ENCODE assay signal across 8 mouse cellular contexts in genomic region chr9:75441691-75442131, GRCm38 (mm10). TPM values are rescaled to one million over a fixed set of nuclear protein-coding genes. Genes with fewer than 3 reads are reported as not detected.
A peak's percentile ranks its signal among the peaks of the same experiment; 100 is the strongest.
DNase-seq lines count a peak whose midpoint lies in the region; ATAC-seq and TF ChIP-seq lines count a peak whose summit lies in the region.

No protein-coding gene starts in this region.

- peak overlapping the region; percentile 78 for H3K4me2 ChIP-seq in embryonic facial prominence, embryonic 12.5 days (replicated peaks)
- peak overlapping the region; percentile 73 for H3K4me2 ChIP-seq in intestine, embryonic 14.5 days (ENCODE audit: low read length)
- peak overlapping the region; percentile 71 for H3K4me2 ChIP-seq in midbrain, postnatal 0 days (ENCODE audit: low read depth, low read length, poor library complexity, severe bottlenecking)

- H3K9me3 ChIP-seq in embryonic facial prominence, embryonic 12.5 days, result no peaks in the 10 kb centered on the region
- H3K9me3 ChIP-seq in intestine, embryonic 14.5 days (ENCODE audit: control insufficient read depth, low read length), result no peaks in the 10 kb centered on the region
- H3K9me3 ChIP-seq in midbrain, postnatal 0 days (ENCODE audit: low read length), result no peaks in the 10 kb centered on the region

- DNase-seq in heart, adult 8-10 months (ENCODE audit: low spot score), result peak; percentile 32
- DNase-seq in heart, postnatal 10 days, result no peak
- no peak for DNase-seq in intestine, embryonic 14.5 days (ENCODE audit: low spot score)
- no peak for DNase-seq in midbrain, postnatal 0 days (ENCODE audit: low spot score)
- no peak for DNase-seq in adrenal gland, postnatal 36 days
- no peak for DNase-seq in kidney, postnatal 36 days

- H3K4me3 ChIP-seq in C2C12 (ENCODE audit: insufficient read depth, poor library complexity, severe bottlenecking), result peak overlapping the region; percentile 51
- peak overlapping the region; percentile 79 for H3K4me3 ChIP-seq in embryonic facial prominence, embryonic 12.5 days
- peak overlapping the region; percentile 67 for H3K4me3 ChIP-seq in intestine, embryonic 14.5 days (ENCODE audit: low read depth, low read length)
- peak overlapping the region; percentile 88 for H3K4me3 ChIP-seq in midbrain, postnatal 0 days (ENCODE audit: low read depth, low read length)

- peaks cover 41% of the 10 kb centered on the region for H3K79me2 ChIP-seq in C2C12 (ENCODE audit: control insufficient read depth, insufficient read depth)

- peak overlapping the region; percentile 69 for H3ac ChIP-seq in C2C12 (ENCODE audit: control insufficient read depth, insufficient read length, low read depth)

- peaks cover 11% of the 10 kb centered on the region for H3K4me1 ChIP-seq in embryonic facial prominence, embryonic 12.5 days
- H3K4me1 ChIP-seq in intestine, embryonic 14.5 days (replicated peaks; ENCODE audit: control insufficient read depth, insufficient read depth, low read length), result peaks cover 9% of the 10 kb centered on the region
- H3K4me1 ChIP-seq in midbrain, postnatal 0 days (ENCODE audit: insufficient read depth, low read length), result peaks cover 7% of the 10 kb centered on the region; the same call in 1 of the 2 replicates

- peak; percentile 81 for ATAC-seq in embryonic facial prominence, embryonic 12.5 days (ENCODE audit: insufficient number of reproducible peaks, insufficient read depth, low FRiP score, low TSS enrichment)
- peak; percentile 82 for ATAC-seq in intestine, embryonic 14.5 days (replicated peaks; ENCODE audit: low FRiP score, low TSS enrichment, low read depth)
- peak; percentile 84 for ATAC-seq in midbrain, postnatal 0 days (ENCODE audit: low FRiP score)

- H3K9ac ChIP-seq in embryonic facial prominence, embryonic 12.5 days, result peak overlapping the region; percentile 82
- H3K9ac ChIP-seq in intestine, embryonic 14.5 days (ENCODE audit: low read length), result peak overlapping the region; percentile 67
- peak overlapping the region; percentile 86 for H3K9ac ChIP-seq in midbrain, postnatal 0 days (replicated peaks; ENCODE audit: low read length, poor library complexity, severe bottlenecking)

- TF ChIP-seq CTCF in C2C12 (IDR thresholded peaks at IDR 0.05; ENCODE audit: control insufficient read depth, insufficient read depth, insufficient read length), result no peak
- TF ChIP-seq CTCF in midbrain, postnatal 0 days (IDR thresholded peaks at IDR 0.05), result peak; percentile 57

- intact Hi-C loops in heart, postnatal 10 days (cut with DNase I), result loop anchor here (5.0 kb wide), 3 partner anchors 76 to 141 kb away; no protein-coding TSS in a partner anchor

- no peaks in the 10 kb centered on the region for H3K27me3 ChIP-seq in C2C12 (ENCODE audit: control insufficient read depth, insufficient read depth, insufficient read length)
- H3K27me3 ChIP-seq in embryonic facial prominence, embryonic 12.5 days, result no peaks in the 10 kb centered on the region
- H3K27me3 ChIP-seq in intestine, embryonic 14.5 days (replicated peaks; ENCODE audit: control insufficient read depth, insufficient read depth, low read length), result no peaks in the 10 kb centered on the region
- H3K27me3 ChIP-seq in midbrain, postnatal 0 days (ENCODE audit: insufficient read depth, low read length), result no peaks in the 10 kb centered on the region

- peaks cover 6% of the 10 kb centered on the region for H3K36me3 ChIP-seq in C2C12 (ENCODE audit: control insufficient read depth, insufficient read depth)
- H3K36me3 ChIP-seq in embryonic facial prominence, embryonic 12.5 days, result peaks cover 15% of the 10 kb centered on the region
- H3K36me3 ChIP-seq in intestine, embryonic 14.5 days (ENCODE audit: control insufficient read depth, insufficient read depth, low read length), result peaks cover 23% of the 10 kb centered on the region
- H3K36me3 ChIP-seq in midbrain, postnatal 0 days (ENCODE audit: insufficient read depth, low read length), result peaks cover 13% of the 10 kb centered on the region

- peak overlapping the region; percentile 85 for H3K27ac ChIP-seq in embryonic facial prominence, embryonic 12.5 days
- H3K27ac ChIP-seq in intestine, embryonic 14.5 days (ENCODE audit: low read depth), result peak overlapping the region; percentile 78; the same call in 1 of the 2 replicates
- peak overlapping the region; percentile 86 for H3K27ac ChIP-seq in midbrain, postnatal 0 days (ENCODE audit: low read depth, low read length)

- under 1% methylated on average over 31 of the region's 31 CpGs for WGBS in embryonic facial prominence, embryonic 12.5 days
- WGBS in intestine, embryonic 14.5 days, result 0% methylated on average over 30 of the region's 31 CpGs
- WGBS in midbrain, postnatal 0 days, result under 1% methylated on average over 26 of the region's 31 CpGs

- peaks cover 29% of the 10 kb centered on the region for H3K79me3 ChIP-seq in C2C12 (ENCODE audit: low read depth)

TF ChIP-seq in C2C12, 6 proteins besides CTCF, POLR2A, EP300 and RAD21:
- TF ChIP-seq MAX (IDR thresholded peaks at IDR 0.05) (no peak), USF1 (IDR thresholded peaks at IDR 0.05; ENCODE audit: low read depth) (no peak), FOSL1 (IDR thresholded peaks at IDR 0.05; ENCODE audit: insufficient read depth, low read length, poor library complexity, severe bottlenecking) (no peak), MYOG (IDR thresholded peaks at IDR 0.05; ENCODE audit: control insufficient read depth, extremely low read depth, insufficient read length) (no peak), CEBPB (IDR thresholded peaks at IDR 0.05; ENCODE audit: low read depth) (no peak), MYOD1 (IDR thresholded peaks at IDR 0.05; ENCODE audit: control insufficient read depth, insufficient read length, low read depth) (no peak)

RNA-seq across cellular contexts. Expression of gene Leo1, which starts 0.4 kb away (rescaled TPM):
- 10 to 100 TPM in 3 of 4 experiments, 1 to 10 TPM in 1; 8.9 to 14.0 (median 12.8) TPM for total RNA-seq in heart, adult 8-10 months (2022)
- total RNA-seq in heart, postnatal 10 days (2021), result 10 to 100 TPM; 21.8 to 23.2 TPM
- polyA plus RNA-seq in C2C12 (2012; fragmentation: generic; extraction: Trizol), result 16.4 TPM
- 52.7 and 53.5 TPM in 2 replicates for polyA plus RNA-seq in embryonic facial prominence, embryonic 12.5 days (2016; fragmentation: Nextera tagmentation; extraction: Ambion mirVana)
- 35.1 and 35.3 TPM in 2 replicates for polyA plus RNA-seq in intestine, embryonic 14.5 days (2014; fragmentation: Nextera tagmentation; extraction: Ambion mirVana)
- total RNA-seq in midbrain, postnatal 0 days (2014; rRNA removed), result 27.7 and 27.8 TPM in 2 replicates
- 43.0 and 45.0 TPM in 2 replicates for polyA plus RNA-seq in midbrain, postnatal 0 days (2015; fragmentation: Nextera tagmentation; extraction: Ambion mirVana)
- 10 to 100 TPM; 18.6 to 29.9 TPM for total RNA-seq in adrenal gland, postnatal 36 days (2021)

RNA-seq across cellular contexts. Expression of gene Mapk6, which starts 31.9 kb away (rescaled TPM):
- total RNA-seq in heart, adult 8-10 months (2022), result 10 to 100 TPM; 21.8 to 25.3 (median 22.6) TPM
- 10 to 100 TPM; 47.8 to 49.8 TPM for total RNA-seq in heart, postnatal 10 days (2021)
- polyA plus RNA-seq in C2C12 (2012; fragmentation: generic; extraction: Trizol), result 44.8 TPM
- polyA plus RNA-seq in embryonic facial prominence, embryonic 12.5 days (2016; fragmentation: Nextera tagmentation; extraction: Ambion mirVana), result 97.1 and 100 TPM in 2 replicates
- 66.3 and 73.1 TPM in 2 replicates for polyA plus RNA-seq in intestine, embryonic 14.5 days (2014; fragmentation: Nextera tagmentation; extraction: Ambion mirVana)
- 164 and 181 TPM in 2 replicates for total RNA-seq in midbrain, postnatal 0 days (2014; rRNA removed)
- polyA plus RNA-seq in midbrain, postnatal 0 days (2015; fragmentation: Nextera tagmentation; extraction: Ambion mirVana), result 103 and 109 TPM in 2 replicates
- total RNA-seq in adrenal gland, postnatal 36 days (2021), result 10 to 100 TPM; 36.2 to 49.2 TPM
